In the genomic region with DNA sequence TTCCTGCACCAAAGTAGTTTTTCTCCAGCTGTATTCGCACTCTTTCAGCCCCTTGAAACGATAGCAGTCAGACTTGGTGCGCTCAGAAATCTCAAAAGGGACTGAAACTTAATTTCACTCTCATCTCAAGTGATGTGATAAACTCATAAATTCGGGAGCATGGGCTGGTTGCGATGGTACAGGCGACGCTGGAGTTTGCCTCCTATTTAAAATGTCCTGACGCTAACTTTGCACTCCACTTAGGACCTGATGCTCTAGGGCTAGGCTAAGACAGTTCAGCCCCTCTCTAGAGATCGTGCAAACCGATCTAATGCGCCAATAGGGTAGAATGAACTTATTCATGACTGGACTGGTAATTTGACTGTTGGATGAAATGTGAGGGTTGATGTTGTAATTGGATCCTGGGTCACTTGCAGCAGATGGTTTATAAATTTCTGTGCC, we compare ENCODE assay signal across 7 mouse cellular contexts. TPM values are rescaled to one million over a fixed set of nuclear protein-coding genes. Genes with fewer than 3 reads are reported as not detected.
A peak's percentile ranks its signal among the peaks of the same experiment; 100 is the strongest.
DNase-seq lines count a peak whose midpoint lies in the region; ATAC-seq and TF ChIP-seq lines count a peak whose summit lies in the region.

No protein-coding gene starts in this region.

- peak overlapping the region; percentile 100 for H3K27ac ChIP-seq in lung, embryonic 16.5 days (ENCODE audit: low read length)
- peak overlapping the region; percentile 98 for H3K27ac ChIP-seq in bone marrow macrophage, adult 2 months (ENCODE audit: insufficient read depth, low read depth, low read length)

- ATAC-seq in lung, embryonic 16.5 days (ENCODE audit: low read depth), result no peak
- ATAC-seq in megakaryocyte progenitor cell, adult 5-6 weeks (replicated peaks; ENCODE audit: poor library complexity), result peak; percentile 21; the same call in 1 of the 2 replicates

- H3K9me3 ChIP-seq in lung, embryonic 16.5 days (ENCODE audit: control insufficient read depth, low read length), result no peaks in the 10 kb centered on the region

- peak overlapping the region; percentile 90 for H3K4me3 ChIP-seq in lung, embryonic 16.5 days (ENCODE audit: low read length)
- H3K4me3 ChIP-seq in bone marrow macrophage, adult 2 months (ENCODE audit: insufficient read depth, low read length), result peak overlapping the region; percentile 99

- no peak for DNase-seq in lung, postnatal 4 days
- DNase-seq in forelimb bud, embryonic 11.5 days (ENCODE audit: low read depth, low spot score), result peak; percentile 64
- no peak for DNase-seq in right cerebral cortex, postnatal 36 days (ENCODE audit: low spot score in 2 of 2)
- DNase-seq in left cerebral cortex, postnatal 10 days (ENCODE audit: extremely low spot score in 1 of 2, low spot score in 2 of 2), result no peak

- intact Hi-C loops in left cerebral cortex, postnatal 10 days (cut with DNase I), result loop anchor here (5.0 kb wide), 1 partner anchor 60 kb away; no protein-coding TSS in a partner anchor

- H3K36me3 ChIP-seq in lung, embryonic 16.5 days (ENCODE audit: control insufficient read depth, insufficient read depth, low read length), result no peaks in the 10 kb centered on the region

- H3K27me3 ChIP-seq in lung, embryonic 16.5 days (ENCODE audit: control insufficient read depth, insufficient read depth, low read depth, low read length), result no peaks in the 10 kb centered on the region

- WGBS in lung, embryonic 16.5 days, result 0% methylated on average over 11 of the region's 11 CpGs

- H3K4me1 ChIP-seq in lung, embryonic 16.5 days (replicated peaks; ENCODE audit: control insufficient read depth, insufficient read depth, low read length), result peaks cover 29% of the 10 kb centered on the region
- H3K4me1 ChIP-seq in bone marrow macrophage, adult 2 months (ENCODE audit: control insufficient read depth, insufficient read depth, low read length), result peaks cover 19% of the 10 kb centered on the region

- H3K9ac ChIP-seq in lung, embryonic 16.5 days (ENCODE audit: low read length), result peak overlapping the region; percentile 99

- no peak for TF ChIP-seq CTCF in bone marrow macrophage, adult 2 months (IDR thresholded peaks at IDR 0.05; ENCODE audit: low read depth, low read length)

- no peak for TF ChIP-seq POLR2A in bone marrow macrophage, adult 2 months (IDR thresholded peaks at IDR 0.05; ENCODE audit: borderline replicate concordance, low read depth, low read length)

- H3K4me2 ChIP-seq in lung, embryonic 16.5 days (ENCODE audit: low read depth, low read length), result peak overlapping the region; percentile 64

RNA-seq across cellular contexts. Expression of a gene that starts 0.4 kb away (rescaled TPM):
- polyA plus RNA-seq in lung, embryonic 16.5 days (2015; fragmentation: Nextera tagmentation; extraction: Ambion mirVana), result 0.60 TPM in 1 of 2 replicates, not detected in the other
- polyA plus RNA-seq in bone marrow macrophage, adult 2 months (2012; ENCODE audit: insufficient read depth, insufficient read length, missing spikeins), result not detected in 2 replicates
- total RNA-seq in megakaryocyte progenitor cell, adult 5-6 weeks (2015), result not detected in 2 replicates
- total RNA-seq in megakaryocyte progenitor cell, adult 5-6 weeks (2017), result not detected in 2 replicates
- not detected for total RNA-seq in left cerebral cortex, postnatal 10 days (2021)

RNA-seq across cellular contexts. Expression of a gene that starts 1.3 kb away (rescaled TPM):
- 112 and 116 TPM in 2 replicates for polyA plus RNA-seq in lung, embryonic 16.5 days (2015; fragmentation: Nextera tagmentation; extraction: Ambion mirVana)
- polyA plus RNA-seq in bone marrow macrophage, adult 2 months (2012; ENCODE audit: insufficient read depth, insufficient read length, missing spikeins), result 60.3 and 61.3 TPM in 2 replicates
- 95.7 and 103 TPM in 2 replicates for total RNA-seq in megakaryocyte progenitor cell, adult 5-6 weeks (2015)
- total RNA-seq in megakaryocyte progenitor cell, adult 5-6 weeks (2017), result 88.1 and 104 TPM in 2 replicates
- total RNA-seq in left cerebral cortex, postnatal 10 days (2021), result 10 to 100 TPM; 54.3 to 55.9 TPM

RNA-seq across cellular contexts. Expression of a gene that starts 32.6 kb away (rescaled TPM):
- 33.1 and 36.8 TPM in 2 replicates for polyA plus RNA-seq in lung, embryonic 16.5 days (2015; fragmentation: Nextera tagmentation; extraction: Ambion mirVana)
- 15.5 and 17.9 TPM in 2 replicates for polyA plus RNA-seq in bone marrow macrophage, adult 2 months (2012; ENCODE audit: insufficient read depth, insufficient read length, missing spikeins)
- total RNA-seq in megakaryocyte progenitor cell, adult 5-6 weeks (2015), result 46.9 and 53.0 TPM in 2 replicates
- total RNA-seq in megakaryocyte progenitor cell, adult 5-6 weeks (2017), result 6.4 and 6.6 TPM in 2 replicates
- total RNA-seq in left cerebral cortex, postnatal 10 days (2021), result 10 to 100 TPM; 74.5 to 76.2 TPM

RNA-seq across cellular contexts. Expression of a gene that starts 48.5 kb away (rescaled TPM):
- 0.58 and 0.79 TPM in 2 replicates for polyA plus RNA-seq in lung, embryonic 16.5 days (2015; fragmentation: Nextera tagmentation; extraction: Ambion mirVana)
- 0.32 TPM in 1 of 2 replicates, not detected in the other for polyA plus RNA-seq in bone marrow macrophage, adult 2 months (2012; ENCODE audit: insufficient read depth, insufficient read length, missing spikeins)
- 2.2 and 3.4 TPM in 2 replicates for total RNA-seq in megakaryocyte progenitor cell, adult 5-6 weeks (2015)
- total RNA-seq in megakaryocyte progenitor cell, adult 5-6 weeks (2017), result 2.0 and 2.2 TPM in 2 replicates
- 10 to 100 TPM; 43.6 to 46.6 TPM for total RNA-seq in left cerebral cortex, postnatal 10 days (2021)
